Mouse (Mus musculus) forebrain, embryonic 12.5 days (tissue): Measurements from ENCODE around the gene Cd79a. TPM values are rescaled to one million over a fixed set of nuclear protein-coding genes. Genes with fewer than 3 reads are reported as not detected.

Source experiments
- ATAC-seq: fragments of 200-750 bp; cut with Nextera tagmentation; 2 replicates; pipeline ENCODE4 v1.8.0; 2017; ENCODE audit warnings: moderate TSS enrichment; ENCODE audit not compliant: low FRiP score
- H3K27ac ChIP-seq: fragments of 300-500 bp; sonication (generic); 2 replicates; pipeline ENCODE4 v1.5.1; 2016; ENCODE audit warnings: mild to moderate bottlenecking
- H3K27me3 ChIP-seq: fragments of 300-500 bp; sonication (generic); 2 replicates; pipeline ENCODE4 v1.6.1; 2016; ENCODE audit warnings: mild to moderate bottlenecking
- H3K36me3 ChIP-seq: fragments of 300-500 bp; sonication (generic); replicated peaks from 2 replicates; pipeline ENCODE4 v1.6.1; 2016; ENCODE audit warnings: mild to moderate bottlenecking
- H3K4me1 ChIP-seq: fragments of 300-500 bp; sonication (generic); 2 replicates; pipeline ENCODE4 v1.6.1; 2016
- H3K4me2 ChIP-seq: fragments of 300-500 bp; sonication (generic); 2 replicates; pipeline ENCODE4 v1.6.1; 2016; ENCODE audit warnings: mild to moderate bottlenecking, moderate library complexity
- H3K4me3 ChIP-seq: fragments of 300-500 bp; sonication (generic); replicated peaks from 2 replicates; pipeline ENCODE4 v1.5.1; 2016; ENCODE audit warnings: mild to moderate bottlenecking
- H3K9ac ChIP-seq: fragments of 300-500 bp; sonication (generic); 2 replicates; pipeline ENCODE4 v1.6.1; 2016; ENCODE audit warnings: mild to moderate bottlenecking
- H3K9me3 ChIP-seq: fragments of 300-500 bp; sonication (generic); 2 replicates; pipeline ENCODE4 v1.6.1; 2016
- WGBS: fragments of 180-500 bp; shearing (Covaris S2); methylation state at CpG from one replicate; pipeline ENCODE4 v1.1.7; 2016; 5-methylcytosine and 5-hydroxymethylcytosine counted together
- polyA plus RNA-seq: library from polyadenylated mRNA; unstranded; fragments of >200 nt; fragmentation: Nextera tagmentation; extraction: Ambion mirVana; gene quantifications from 2 replicates; pipeline ENCODE4 v1.2.1, GENCODE M21; 2016

Gene Cd79a
- polyA plus RNA-seq, 1 experiment from 2014 or later, result 0.22 TPM

DNA sequence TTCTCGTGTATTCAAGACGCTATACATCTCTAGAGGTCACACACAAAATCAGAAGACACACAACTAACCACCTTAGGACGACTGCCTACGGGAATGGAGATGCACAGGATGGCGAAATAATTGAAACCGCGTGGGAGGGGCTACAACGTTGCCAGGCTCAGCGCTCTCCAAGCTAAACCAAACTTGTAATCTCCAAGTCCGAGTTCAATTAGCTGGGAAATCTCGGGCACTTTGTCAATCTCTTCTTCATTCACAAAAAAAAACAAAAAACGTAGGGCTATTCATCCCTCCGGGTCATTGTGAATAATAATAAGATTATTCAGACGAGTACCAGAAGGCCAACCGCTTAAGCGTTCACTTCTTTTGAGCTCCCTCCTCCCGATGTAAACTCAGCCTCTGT, 28.1 kb upstream of the Cd79a start:
- Histone ChIP-seq H3K4me3 (no peak overlapping the region), H3K9me3 (no peaks in the 10 kb centered on the region), H3K9ac (no peak overlapping the region), H3K36me3 (no peaks in the 10 kb centered on the region), H3K27ac (no peak overlapping the region), H3K4me2 (no peak overlapping the region), H3K4me1 (peaks cover 11% of the 10 kb centered on the region; the same call in 1 of the 2 replicates), H3K27me3 (peaks cover 8% of the 10 kb centered on the region)
- WGBS, result 30% methylated on average over 17 of the region's 17 CpGs
- peak; percentile 36; the same call in 1 of the 2 replicates for ATAC-seq

- Histone ChIP-seq H3K27ac (0 out of 2 replicates have a peak within 1 kb of the TSS, but pooled peaks have one; percentile 9), H3K4me3 (no peak within 1 kb of the TSS), H3K36me3 (no peaks in the 10 kb centered on the region), H3K9me3 (no peaks in the 10 kb centered on the region), H3K9ac (no peak within 1 kb of the TSS), H3K4me1 (peaks cover 11% of the 10 kb centered on the region; the same call in 1 of the 2 replicates), H3K4me2 (no peak within 1 kb of the TSS), H3K27me3 (peaks cover 4% of the 10 kb centered on the region)
- 57% methylated on average over 38 of the region's 41 CpGs for WGBS
- ATAC-seq, result peak; percentile 39; the same call in 1 of the 2 replicates
Observed at GRCm38 (mm10) chr7:24869532-24870165, 27.5 kb upstream of the Cd79a start, which contains the start of the genes Lypd4 and Dmrtc2. Gene Lypd4, minus strand, starts transcription at chr7:24869941. Gene Dmrtc2, plus strand, starts transcription at chr7:24870057.

GRCm38 (mm10) chr7:24877588-24877987, 19.6 kb upstream of the Cd79a start:
- no peak for ATAC-seq
- Histone ChIP-seq H3K9me3 (no peaks in the 10 kb centered on the region), H3K4me2 (no peak overlapping the region), H3K4me3 (no peak overlapping the region), H3K27ac (no peak overlapping the region), H3K4me1 (peaks cover 3% of the 10 kb centered on the region; the same call in 1 of the 2 replicates), H3K9ac (no peak overlapping the region), H3K36me3 (no peaks in the 10 kb centered on the region), H3K27me3 (no peaks in the 10 kb centered on the region; the same call in 1 of the 2 replicates)
- 77% methylated on average over 3 of the region's 3 CpGs for WGBS

DNA sequence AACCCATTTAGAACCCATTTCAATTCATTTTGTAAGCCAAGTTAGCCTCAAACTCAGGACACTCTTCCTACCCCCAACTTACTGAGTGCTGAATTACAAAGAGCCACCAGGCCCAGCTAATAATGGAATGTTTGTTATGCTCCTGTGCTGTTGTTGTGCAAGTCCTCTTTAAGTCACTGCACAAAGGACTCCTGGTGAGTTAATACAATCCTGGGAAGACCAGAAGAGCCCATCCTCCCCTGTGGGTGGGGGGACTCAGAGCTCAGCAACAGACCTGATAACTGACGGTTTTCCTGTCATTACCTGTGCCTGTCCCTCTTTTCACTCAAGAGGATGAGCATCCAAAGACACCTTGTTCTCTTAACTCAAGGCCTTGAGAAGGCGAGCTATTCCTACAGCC, 17.6 kb upstream of the Cd79a start:
- ATAC-seq, result no peak
- Histone ChIP-seq H3K9me3 (no peaks in the 10 kb centered on the region), H3K36me3 (no peaks in the 10 kb centered on the region), H3K4me1 (peaks cover 3% of the 10 kb centered on the region; the same call in 1 of the 2 replicates), H3K4me3 (no peak overlapping the region), H3K27ac (no peak overlapping the region), H3K9ac (no peak overlapping the region), H3K4me2 (no peak overlapping the region), H3K27me3 (no peaks in the 10 kb centered on the region; the same call in 1 of the 2 replicates)
- 17% methylated on average over 2 of the region's 2 CpGs for WGBS

- 94% methylated on average over 9 of the region's 9 CpGs for WGBS
- Histone ChIP-seq H3K4me2 (no peak overlapping the region), H3K4me1 (peaks cover 30% of the 10 kb centered on the region), H3K9ac (no peak overlapping the region), H3K27ac (no peak overlapping the region), H3K9me3 (no peaks in the 10 kb centered on the region), H3K4me3 (no peak overlapping the region), H3K27me3 (no peaks in the 10 kb centered on the region), H3K36me3 (peaks cover 20% of the 10 kb centered on the region)
- no peak for ATAC-seq
Observed at GRCm38 (mm10) chr7:24882416-24883199, 14.6 kb upstream of the Cd79a start.

- H3K27me3 ChIP-seq, result no peaks in the 10 kb centered on the region
- H3K4me3 ChIP-seq, result peak within 1 kb of the TSS; percentile 99
- peak; percentile 92 for ATAC-seq
- H3K9ac ChIP-seq, result peak within 1 kb of the TSS; percentile 100
- no peaks in the 10 kb centered on the region for H3K9me3 ChIP-seq
- H3K36me3 ChIP-seq, result peaks cover 35% of the 10 kb centered on the region
- H3K4me1 ChIP-seq, result peaks cover 35% of the 10 kb centered on the region
- peak within 1 kb of the TSS; percentile 90 for H3K27ac ChIP-seq
- WGBS, result under 1% methylated on average over 57 of the region's 57 CpGs
- peak within 1 kb of the TSS; percentile 85 for H3K4me2 ChIP-seq
Observed at GRCm38 (mm10) chr7:24883896-24884692, 13.1 kb upstream of the Cd79a start, which contains the start of gene Rps19. Gene Rps19, plus strand, starts transcription at chr7:24884371.

- Histone ChIP-seq H3K27ac (peak overlapping the region; percentile 90), H3K4me3 (peak overlapping the region; percentile 99), H3K9me3 (no peaks in the 10 kb centered on the region), H3K36me3 (peaks cover 42% of the 10 kb centered on the region), H3K9ac (peak overlapping the region; percentile 100), H3K27me3 (no peaks in the 10 kb centered on the region), H3K4me2 (peak overlapping the region; percentile 85), H3K4me1 (peaks cover 32% of the 10 kb centered on the region)
- WGBS, result under 1% methylated on average over 40 of the region's 47 CpGs
- peak; percentile 14; the same call in 1 of the 2 replicates for ATAC-seq
Observed at GRCm38 (mm10) chr7:24884693-24885291, 12.4 kb upstream of the Cd79a start.

GRCm38 (mm10) chr7:24885468-24886307, 11.5 kb upstream of the Cd79a start:
- Histone ChIP-seq H3K36me3 (peaks cover 49% of the 10 kb centered on the region), H3K27ac (peak overlapping the region; percentile 25; the same call in 1 of the 2 replicates), H3K4me1 (peaks cover 32% of the 10 kb centered on the region), H3K4me2 (peak overlapping the region; percentile 85), H3K27me3 (no peaks in the 10 kb centered on the region), H3K9ac (peak overlapping the region; percentile 100), H3K4me3 (peak overlapping the region; percentile 99), H3K9me3 (no peaks in the 10 kb centered on the region)
- 49% methylated on average over 12 of the region's 12 CpGs for WGBS
- ATAC-seq, result no peak

DNA sequence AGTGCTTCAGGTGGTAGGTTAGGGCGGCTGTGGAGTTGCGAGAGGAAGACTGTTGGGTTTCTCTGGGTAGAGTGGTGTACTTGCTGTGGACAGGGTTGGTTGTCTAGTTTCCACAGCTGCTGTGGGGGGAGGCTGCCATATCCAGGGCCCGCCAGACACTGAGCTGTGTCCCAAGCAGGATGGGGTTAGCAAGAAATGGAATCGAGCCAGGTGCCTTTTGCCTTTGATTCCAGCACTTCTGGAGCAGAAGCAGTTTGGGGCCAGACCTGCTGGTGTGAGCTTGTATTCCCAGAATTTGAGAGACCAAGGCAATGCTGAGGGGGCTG, 10.9 kb upstream of the Cd79a start:
- Histone ChIP-seq H3K27me3 (no peaks in the 10 kb centered on the region), H3K4me1 (peaks cover 32% of the 10 kb centered on the region), H3K4me2 (peak overlapping the region; percentile 85), H3K4me3 (peak overlapping the region; percentile 99), H3K9me3 (no peaks in the 10 kb centered on the region), H3K27ac (peak overlapping the region; percentile 25; the same call in 1 of the 2 replicates), H3K9ac (peak overlapping the region; percentile 100), H3K36me3 (peaks cover 55% of the 10 kb centered on the region)
- ATAC-seq, result no peak
- 71% methylated on average over 4 of the region's 4 CpGs for WGBS

DNA sequence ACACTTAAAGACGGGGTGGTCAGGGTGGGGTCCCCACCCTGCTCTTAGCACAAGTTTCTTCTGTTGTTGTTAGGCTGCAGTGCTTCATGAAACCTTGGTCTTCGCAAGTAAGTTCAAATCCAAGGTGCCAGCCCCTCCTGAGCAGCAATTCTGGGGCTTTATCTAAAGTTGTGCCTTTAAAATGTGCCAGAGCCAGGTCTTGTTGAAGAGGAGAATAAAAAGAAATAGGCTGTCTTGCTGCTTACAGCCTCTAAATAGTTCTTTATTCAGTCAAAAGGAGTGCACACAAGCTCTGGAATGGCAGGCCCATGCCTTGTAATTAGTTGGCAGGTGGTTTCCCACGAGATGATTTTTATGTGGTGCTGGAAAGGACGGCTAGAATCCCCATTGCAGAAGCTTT, 10.1 kb upstream of the Cd79a start:
- ATAC-seq, result no peak
- Histone ChIP-seq H3K4me2 (peak overlapping the region; percentile 85), H3K27ac (no peak overlapping the region; the same call in 1 of the 2 replicates), H3K4me3 (no peak overlapping the region), H3K9me3 (no peaks in the 10 kb centered on the region), H3K27me3 (no peaks in the 10 kb centered on the region), H3K4me1 (peaks cover 32% of the 10 kb centered on the region), H3K9ac (peak overlapping the region; percentile 100; the same call in 1 of the 2 replicates), H3K36me3 (peaks cover 58% of the 10 kb centered on the region)
- 67% methylated on average over 4 of the region's 4 CpGs for WGBS
